Mouse (Mus musculus) cerebellum, postnatal 14 days (tissue): ENCODE results near the gene Ephb1.

Source experiments
- DNase-seq, 2 experiments: peaks; one replicate each; pipeline ENCODE4 v3.0.0; 2021; ENCODE audit warnings: mixed read lengths in 2 of 2

Ephb1 gene

GRCm38 (mm10) chr9:102352186-102353055 lies 2.1 kb downstream of the Ephb1 start:
- peak; percentile 63 to 64 for DNase-seq

- DNase-seq: peak; percentile 68 to 73
Observed at GRCm38 (mm10) chr9:102351721-102352120, 2.8 kb downstream of the Ephb1 start.

- DNase-seq: peak; percentile 31 to 44
Observed at GRCm38 (mm10) chr9:102351221-102351620, 3.3 kb downstream of the Ephb1 start.

- DNase-seq: peak; percentile 7 to 17
Observed at GRCm38 (mm10) chr9:102350696-102351095, 3.8 kb downstream of the Ephb1 start.

GRCm38 (mm10) chr9:102350076-102350475 lies 4.4 kb downstream of the Ephb1 start:
- DNase-seq: peak; percentile 6 to 19

- peak in 1 of 2 experiments; percentile 2 for DNase-seq
Observed at GRCm38 (mm10) chr9:102346801-102347200, 7.7 kb downstream of the Ephb1 start.

GRCm38 (mm10) chr9:102345474-102345873 lies 9.0 kb downstream of the Ephb1 start:
- DNase-seq: peak in 1 of 2 experiments; percentile 6

- peak in 1 of 2 experiments; percentile 10 for DNase-seq
Observed at GRCm38 (mm10) chr9:102345047-102345446, 9.4 kb downstream of the Ephb1 start.

GRCm38 (mm10) chr9:102344086-102344930 lies 10.2 kb downstream of the Ephb1 start:
- peak in 1 of 2 experiments; percentile 36 for DNase-seq

- DNase-seq: peak in 1 of 2 experiments; percentile 4
Observed at GRCm38 (mm10) chr9:102343061-102343460, 11.4 kb downstream of the Ephb1 start.

- DNase-seq: peak in 1 of 2 experiments; percentile 1
Observed at GRCm38 (mm10) chr9:102342026-102342425, 12.5 kb downstream of the Ephb1 start.

- DNase-seq: no peak
Observed at GRCm38 (mm10) chr9:102340768-102341167, 13.7 kb downstream of the Ephb1 start.

GRCm38 (mm10) chr9:102335571-102336282 lies 18.8 kb downstream of the Ephb1 start:
- no peak for DNase-seq

GRCm38 (mm10) chr9:102330266-102331060 lies 24.0 kb downstream of the Ephb1 start:
- DNase-seq: no peak

- DNase-seq: no peak
Observed at GRCm38 (mm10) chr9:102327625-102328150, 26.8 kb downstream of the Ephb1 start.

- no peak for DNase-seq
Observed at GRCm38 (mm10) chr9:102315436-102315835, 39.1 kb downstream of the Ephb1 start.

- no peak for DNase-seq
Observed at GRCm38 (mm10) chr9:102314795-102315194, 39.7 kb downstream of the Ephb1 start.

GRCm38 (mm10) chr9:102310431-102310830 lies 44.1 kb downstream of the Ephb1 start:
- no peak for DNase-seq

- DNase-seq: peak; percentile 49 to 69
Observed at GRCm38 (mm10) chr9:102309278-102309677, 45.2 kb downstream of the Ephb1 start.

- no peak for DNase-seq
Observed at GRCm38 (mm10) chr9:102307656-102308055, 46.8 kb downstream of the Ephb1 start.

- peak in 1 of 2 experiments; percentile 37 for DNase-seq
Observed at GRCm38 (mm10) chr9:102306645-102307415, 47.7 kb downstream of the Ephb1 start.
